Mouse (Mus musculus) left cerebral cortex, postnatal 14 days (tissue): ENCODE results near the gene Gm27029. TPM values are rescaled to one million over a fixed set of nuclear protein-coding genes. Genes with fewer than 3 reads are reported as not detected.

ENCODE experiments used
- DNase-seq, 2 experiments: peaks; one replicate each; pipeline ENCODE4 v3.0.0; 2021 to 2022; ENCODE audit warnings: low spot score in 2 of 2, mixed read lengths in 1 of 2
- intact Hi-C: fragments of 180-260 bp; cut with DNase I; formaldehyde crosslinking; loops from one replicate; pipeline ENCODE4 v1.15.1; 2025
- microRNA-seq, 2 experiments: library from miRNA; unstranded; fragments of <30 nt; microRNA quantifications; one replicate each; pipeline ENCODE4 v1.2.0; 2022
- total RNA-seq, 2 experiments: library from RNA; stranded (reverse); gene quantifications; 2 replicates each; pipeline ENCODE4 v1.2.3; 2021

The Gm27029 gene
- total RNA-seq, 2 experiments from 2014 or later = 4.5 to 9.7 TPM

DNA sequence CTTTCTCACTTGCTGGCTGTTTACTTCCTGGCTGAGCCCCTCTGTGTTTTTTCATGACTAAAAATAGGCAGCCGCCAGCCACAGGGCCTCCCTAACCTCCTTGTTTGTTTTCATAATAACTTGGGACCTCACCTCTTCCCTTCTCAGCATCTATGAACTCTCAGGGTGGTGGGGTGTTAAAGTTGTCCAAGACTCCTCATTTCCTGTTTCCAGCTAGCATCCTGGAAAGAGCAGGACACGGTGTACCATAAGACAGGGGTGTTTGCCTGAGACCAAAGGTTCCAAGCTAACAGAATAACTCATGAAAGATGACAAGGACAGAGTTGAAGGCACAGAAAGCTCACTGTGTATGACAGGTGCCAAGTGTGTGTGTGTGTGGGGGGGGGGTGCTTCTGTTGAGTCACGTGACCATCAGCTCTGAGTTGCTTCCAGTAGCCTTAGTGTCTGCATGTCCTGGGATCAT is 63.9 kb downstream of the Gm27029 start:
- DNase-seq = no peak
- intact Hi-C loops = no loop called here

DNA sequence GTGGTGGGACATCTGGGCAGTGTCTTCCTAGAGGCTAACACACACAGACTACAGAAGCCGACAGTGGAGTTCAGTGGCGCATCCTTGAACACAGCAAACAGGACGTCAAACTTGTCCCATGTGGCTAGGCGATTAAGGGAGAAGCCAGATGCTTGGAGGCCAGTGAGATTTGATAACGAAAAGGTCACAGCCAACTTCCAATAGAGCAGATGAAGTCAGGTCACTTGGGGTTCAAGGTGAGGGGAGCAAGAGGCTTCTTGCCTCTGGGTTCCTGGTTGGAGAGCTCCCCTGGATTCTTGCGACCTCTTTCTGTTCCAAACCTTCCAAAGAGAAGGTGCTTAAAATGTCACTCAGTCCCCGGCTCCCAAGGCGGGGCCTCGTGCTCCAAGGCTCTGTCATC is 64.8 kb downstream of the Gm27029 start:
- intact Hi-C loops = no loop called here
- DNase-seq = no peak

DNA sequence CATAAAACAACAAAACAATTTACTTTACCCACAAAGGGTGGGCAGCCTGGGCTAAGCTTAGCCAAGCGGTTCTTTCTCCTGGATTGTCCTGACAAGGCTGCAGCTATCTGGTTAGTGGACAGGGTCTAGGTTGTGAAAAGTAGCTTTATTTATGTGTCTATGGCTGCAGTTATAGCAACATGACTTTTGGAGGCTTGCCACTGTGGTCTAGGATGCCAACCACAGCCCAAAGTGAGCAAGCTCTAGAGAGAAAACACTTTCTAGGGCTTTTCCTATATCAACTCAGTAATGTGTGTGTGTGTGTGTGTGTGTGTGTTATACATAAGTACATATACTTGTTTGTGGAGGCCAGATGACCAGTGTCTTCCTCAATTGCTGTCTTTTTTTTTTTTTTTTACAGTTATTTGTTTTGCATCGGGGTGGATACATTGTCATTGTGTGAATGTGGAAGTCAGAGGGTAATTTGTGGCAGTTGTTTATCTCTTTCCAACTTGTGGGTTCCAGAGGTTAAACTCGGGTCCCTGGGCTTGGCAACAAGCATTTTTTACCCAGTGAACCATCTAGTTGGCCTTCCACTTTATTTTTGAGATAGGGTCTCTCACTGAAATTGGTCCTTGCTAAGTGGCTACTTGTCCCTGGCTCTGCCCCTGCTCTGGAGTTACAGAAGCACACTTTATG is 67.0 kb downstream of the Gm27029 start:
- intact Hi-C loops = no loop called here

More for the DNA sequence above, 67.0 kb downstream of the Gm27029 start:
- DNase-seq = no peak

Small RNA genes within 50 kb of the gene (microRNA-seq; reads per million reads assigned to microRNA genes)
- 0 to 1.8 reads per million in 2 experiments for gene Mir6929

Other genes starting within 250 kb of the Gm27029 start
- gene Ccr10, start 249.4 kb downstream of the Gm27029 start, total RNA-seq = under 1 TPM; 0.19 to 0.26 TPM
- 10 to 100 TPM; 32.4 TPM for gene Ezh1, start 198.3 kb downstream of the Gm27029 start, total RNA-seq
- 10 to 100 TPM; 40.4 to 44.7 TPM for gene Ramp2, start 178.8 kb downstream of the Gm27029 start, total RNA-seq
- 10 to 100 TPM; 74.6 to 86.7 TPM for gene Vps25, start 171.1 kb downstream of the Gm27029 start, total RNA-seq
- 1 to 10 TPM; 4.7 to 5.7 TPM for gene Wnk4, start 164.2 kb downstream of the Gm27029 start, total RNA-seq
- under 1 TPM; 0.27 to 0.59 TPM for gene Cntd1, start 145.8 kb downstream of the Gm27029 start, total RNA-seq
- 100 to 1,000 TPM in 1 of 2 experiments, 10 to 100 TPM in 1; 97.6 to 101 TPM for gene Coa3, start 145.7 kb downstream of the Gm27029 start, total RNA-seq
- gene Becn1, start 122.5 kb downstream of the Gm27029 start, total RNA-seq = 100 to 1,000 TPM; 198 to 207 TPM
- gene Psme3, start 108.6 kb downstream of the Gm27029 start, total RNA-seq = 100 to 1,000 TPM in 1 of 2 experiments, 10 to 100 TPM in 1; 99.8 to 111 TPM
- 1 to 10 TPM; 3.4 to 5.4 TPM for gene Aoc2, start 99.7 kb downstream of the Gm27029 start, total RNA-seq
- gene Aoc3, start 94.2 kb downstream of the Gm27029 start, total RNA-seq = 1 to 10 TPM; 1.8 to 2.9 TPM
- not detected for gene G6pc, start 57.2 kb downstream of the Gm27029 start, total RNA-seq
- 10 to 100 TPM; 33.4 to 42.2 TPM for gene Aarsd1, start 7.2 kb downstream of the Gm27029 start, total RNA-seq
- 10 to 100 TPM; 31.1 to 32.6 TPM for gene Rundc1, start 289 bp upstream of the Gm27029 start, total RNA-seq
- 1 to 10 TPM; 2.8 to 5.7 TPM for gene Ptges3l, start 537 bp upstream of the Gm27029 start, total RNA-seq
- 10 to 100 TPM; 41.0 to 43.6 TPM for gene Rpl27, start 17.5 kb upstream of the Gm27029 start, total RNA-seq
- 1 to 10 TPM in 1 of 2 experiments, under 1 TPM in 1; 0.97 to 2.6 TPM for gene Ifi35, start 23.6 kb upstream of the Gm27029 start, total RNA-seq
- gene Rnd2, start 40.2 kb upstream of the Gm27029 start, total RNA-seq = 100 to 1,000 TPM; 148 to 154 TPM
- 10 to 100 TPM; 36.4 to 44.8 TPM for gene Vat1, start 41.4 kb upstream of the Gm27029 start, total RNA-seq
- gene Brca1, start 127.2 kb upstream of the Gm27029 start, total RNA-seq = 1 to 10 TPM; 1.4 to 2.0 TPM
- gene Nbr1, start 127.4 kb upstream of the Gm27029 start, total RNA-seq = 100 to 1,000 TPM; 115 to 116 TPM
- gene Tmem106a, start 157.4 kb upstream of the Gm27029 start, total RNA-seq = 1 to 10 TPM; 1.3 to 2.0 TPM
- not detected for gene Gm11634, start 174.5 kb upstream of the Gm27029 start, total RNA-seq
- 1 to 10 TPM; 4.3 to 4.9 TPM for gene Rdm1, start 202.4 kb upstream of the Gm27029 start, total RNA-seq
- 10 to 100 TPM; 23.2 to 39.8 TPM for gene Arl4d, start 240.7 kb upstream of the Gm27029 start, total RNA-seq